Mouse (Mus musculus) monocyte, adult 2 months (primary cell): ENCODE measurements around the gene Angpt4.

Source experiments
- DNase-seq, 2 experiments: peaks; one replicate each; pipeline ENCODE4 v3.0.0; 2022; ENCODE audit warnings: low spot score in 2 of 2, low read depth in 1 of 2

The Angpt4 gene

DNA sequence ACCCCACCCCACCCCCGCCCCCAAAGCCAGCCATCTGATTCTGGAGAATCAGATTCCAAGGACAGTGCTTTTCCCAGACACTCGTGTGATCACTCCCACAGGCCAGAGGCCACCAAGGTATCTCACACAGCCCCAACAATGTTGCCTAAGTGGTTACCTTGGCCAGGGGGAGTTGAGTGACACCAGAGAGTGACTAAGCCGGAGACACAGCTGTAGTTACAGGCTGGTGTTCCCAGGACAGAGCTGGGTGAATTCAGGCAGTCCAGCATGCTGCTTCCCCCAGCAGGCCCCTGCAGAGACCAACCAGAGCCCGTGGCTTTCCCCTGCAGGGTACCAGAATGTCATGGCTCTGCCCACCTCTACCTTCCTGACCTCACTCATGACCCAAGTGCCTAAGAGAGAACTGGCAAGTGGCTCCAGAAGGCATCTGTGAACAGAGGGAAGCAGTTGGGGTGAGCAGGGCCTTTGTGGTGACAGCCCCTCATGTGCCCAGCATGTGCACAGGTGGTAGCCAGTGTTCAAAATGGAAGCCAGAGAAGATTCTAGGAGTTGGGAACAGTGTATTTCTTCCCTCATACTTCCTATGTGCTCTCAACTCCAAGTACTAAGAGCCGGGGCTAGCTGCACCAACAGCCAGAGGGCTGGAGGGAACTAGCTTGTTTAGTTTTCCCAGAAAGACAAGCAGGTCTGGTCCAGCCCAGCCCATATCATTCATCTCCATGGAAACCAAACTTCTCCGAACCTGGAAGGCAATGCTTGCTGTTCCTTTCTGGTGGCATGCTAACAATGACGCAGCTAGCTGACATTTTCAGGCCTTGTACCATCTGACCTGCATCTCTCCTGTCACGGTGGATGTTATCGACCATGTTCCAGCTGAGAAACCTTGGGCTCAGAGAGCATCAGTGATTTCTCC lies 50.5 kb downstream of the Angpt4 start:
- no peak for DNase-seq

DNA sequence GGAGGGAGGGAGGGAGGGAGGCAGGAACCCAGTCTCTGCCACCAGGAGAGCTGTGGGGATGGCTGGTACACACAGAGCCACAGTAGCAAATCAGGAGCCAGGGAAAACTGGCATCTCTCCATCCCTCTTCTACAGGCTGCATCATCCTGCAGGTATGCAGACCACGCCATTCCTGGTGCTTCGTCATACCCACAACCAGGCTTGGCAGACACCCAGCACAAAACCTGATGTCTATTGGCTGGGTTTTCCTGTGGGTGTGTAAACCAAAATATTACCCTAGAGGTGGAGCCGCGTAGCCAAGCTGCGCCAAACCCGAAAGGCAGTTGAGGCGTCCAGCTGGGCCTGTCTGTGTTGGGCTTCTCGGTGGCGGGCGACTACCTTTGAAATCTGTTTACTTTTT lies 51.5 kb downstream of the Angpt4 start:
- DNase-seq = no peak

DNA sequence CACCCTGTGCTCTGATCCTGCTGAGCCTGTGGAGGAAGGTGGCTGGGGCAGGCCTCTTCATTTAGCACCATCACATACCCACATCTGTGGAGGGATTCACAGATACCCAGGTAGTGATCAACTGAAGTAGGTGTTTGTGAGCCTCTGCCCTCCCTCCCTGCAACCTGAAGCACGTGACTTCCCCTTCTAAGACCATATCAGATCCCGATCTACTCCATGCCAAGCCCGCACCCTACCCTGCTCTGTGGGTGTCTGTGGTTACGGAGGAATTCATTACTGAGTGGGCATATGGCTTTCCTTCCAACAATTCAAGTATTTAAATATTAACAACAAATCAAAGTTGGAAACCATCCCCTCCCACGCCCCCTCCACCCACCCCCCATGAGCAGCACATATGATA lies 52.3 kb downstream of the Angpt4 start:
- no peak for DNase-seq

DNA sequence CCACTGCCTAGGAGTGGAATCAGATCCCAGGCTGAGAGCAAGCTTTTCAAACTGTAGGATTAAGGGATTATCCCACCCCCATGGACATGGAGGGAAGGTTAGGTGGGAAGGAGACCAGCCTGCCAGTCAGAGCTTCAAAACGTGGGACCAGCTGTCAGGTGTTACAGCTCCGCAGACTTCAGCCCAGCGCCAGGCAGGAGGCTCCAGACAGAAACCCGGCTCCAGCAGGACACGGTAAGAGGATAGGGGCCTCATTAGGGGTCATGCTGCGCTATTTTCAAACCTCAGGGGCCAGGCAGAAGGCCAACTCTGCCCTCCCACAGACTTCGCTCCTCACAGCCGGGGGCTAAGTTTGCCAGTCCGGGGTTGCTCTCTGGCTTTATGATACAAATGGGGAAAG lies 53.0 kb downstream of the Angpt4 start:
- no peak for DNase-seq

DNA sequence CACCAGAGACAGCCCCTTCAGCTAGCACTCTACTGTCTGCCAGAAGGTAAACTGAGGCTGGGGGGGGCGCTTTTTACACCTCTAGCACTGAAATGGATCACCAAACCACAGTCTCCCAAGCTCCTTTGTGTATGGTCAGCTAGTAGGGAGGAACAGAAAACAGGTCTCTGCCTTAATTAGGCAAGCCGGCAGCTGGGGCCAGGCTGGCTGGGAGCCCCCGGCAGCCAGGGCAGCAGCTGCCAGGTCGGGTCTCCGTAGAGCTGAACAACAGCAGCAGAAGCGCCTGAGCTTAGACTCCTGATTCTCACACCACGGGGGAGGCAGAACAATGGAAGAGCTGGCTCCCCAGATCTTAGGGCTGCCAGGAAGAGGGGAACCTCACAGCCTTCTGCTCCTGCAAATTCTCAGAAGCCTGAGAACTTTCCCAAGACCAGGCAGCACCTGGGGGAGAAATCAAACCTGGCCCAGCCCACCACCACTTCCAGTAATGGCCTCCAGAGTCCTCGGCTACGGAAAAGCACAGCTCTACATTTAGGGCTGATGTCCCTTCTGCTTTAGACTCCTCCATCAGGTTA lies 56.3 kb downstream of the Angpt4 start:
- no peak for DNase-seq

DNA sequence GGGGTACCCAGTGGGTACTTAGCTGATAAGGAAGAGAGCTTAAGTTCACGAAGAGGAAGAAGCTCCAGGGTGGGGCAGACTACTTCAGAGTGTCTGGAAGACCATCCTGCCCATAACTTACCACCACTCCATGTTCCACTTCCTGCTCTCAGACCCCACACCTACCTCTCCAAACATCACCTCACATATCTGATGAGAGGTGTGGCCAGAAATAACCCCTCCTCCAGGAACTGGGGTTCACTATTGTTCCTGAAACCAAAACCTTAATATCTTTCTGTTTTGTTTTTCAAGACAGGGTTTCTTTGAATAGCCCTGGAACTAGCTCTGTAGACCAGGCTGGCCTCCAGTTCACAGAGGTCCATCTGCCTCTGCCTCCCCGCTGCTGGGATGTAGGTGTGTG lies 56.8 kb downstream of the Angpt4 start:
- DNase-seq = no peak

DNA sequence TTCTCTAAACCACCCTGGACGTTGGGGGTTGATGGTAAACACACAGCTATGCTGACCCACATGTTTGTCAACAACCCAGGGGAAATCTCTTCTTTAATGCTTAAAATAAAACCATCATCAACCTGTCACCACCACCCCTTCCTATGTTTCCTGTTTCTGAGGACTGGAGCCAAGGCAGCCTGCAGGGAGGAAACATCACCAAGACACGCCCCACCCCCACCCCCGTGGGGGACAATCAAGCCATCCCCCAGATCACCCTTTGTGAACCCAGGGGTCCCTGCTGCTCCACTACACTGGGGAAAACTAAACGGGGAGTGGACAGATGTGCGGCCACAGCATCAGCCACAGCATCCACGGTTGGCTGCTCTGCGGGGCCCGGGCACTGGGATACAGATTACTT lies 57.4 kb downstream of the Angpt4 start:
- DNase-seq = no peak

DNA sequence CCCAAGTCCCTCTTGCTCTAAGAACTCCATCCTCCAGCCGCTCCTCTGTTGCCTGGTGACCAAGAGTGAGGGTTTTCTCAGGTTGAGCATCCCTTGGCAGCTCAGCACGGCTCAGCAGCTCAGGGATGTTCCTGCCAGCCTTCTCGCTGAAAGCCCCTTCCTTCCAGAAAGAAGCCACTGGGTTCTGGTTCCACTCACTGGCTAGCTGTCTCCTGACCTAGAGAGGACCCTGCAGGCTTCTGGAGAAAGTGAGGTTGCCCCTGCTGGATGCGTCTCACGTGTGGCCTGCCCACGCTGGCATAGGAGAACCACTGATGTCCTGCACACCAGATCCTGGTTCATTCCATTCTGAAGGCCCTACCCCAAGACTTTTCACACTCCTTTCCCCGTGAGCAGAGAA lies 58.0 kb downstream of the Angpt4 start:
- no peak for DNase-seq

DNA sequence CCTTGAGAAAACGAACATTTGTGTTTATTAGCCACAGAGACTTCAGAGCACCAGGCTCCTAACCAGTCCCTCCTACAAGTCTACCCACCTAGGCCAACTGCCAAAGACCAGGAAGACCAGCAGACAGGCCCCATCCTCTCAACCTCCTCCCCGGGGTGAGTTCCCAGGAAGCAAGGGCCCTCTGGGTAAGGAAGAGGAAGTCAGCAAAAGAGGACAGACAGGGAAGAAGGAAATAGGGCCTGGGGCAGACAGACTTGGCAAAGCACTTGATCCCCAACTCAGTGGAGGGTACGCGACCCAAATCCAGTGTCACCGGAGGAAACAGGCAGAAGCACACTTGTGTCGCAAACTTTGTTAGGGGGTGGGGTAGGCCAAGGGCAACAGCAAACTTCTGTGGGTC lies 58.4 kb downstream of the Angpt4 start:
- DNase-seq = no peak

DNA sequence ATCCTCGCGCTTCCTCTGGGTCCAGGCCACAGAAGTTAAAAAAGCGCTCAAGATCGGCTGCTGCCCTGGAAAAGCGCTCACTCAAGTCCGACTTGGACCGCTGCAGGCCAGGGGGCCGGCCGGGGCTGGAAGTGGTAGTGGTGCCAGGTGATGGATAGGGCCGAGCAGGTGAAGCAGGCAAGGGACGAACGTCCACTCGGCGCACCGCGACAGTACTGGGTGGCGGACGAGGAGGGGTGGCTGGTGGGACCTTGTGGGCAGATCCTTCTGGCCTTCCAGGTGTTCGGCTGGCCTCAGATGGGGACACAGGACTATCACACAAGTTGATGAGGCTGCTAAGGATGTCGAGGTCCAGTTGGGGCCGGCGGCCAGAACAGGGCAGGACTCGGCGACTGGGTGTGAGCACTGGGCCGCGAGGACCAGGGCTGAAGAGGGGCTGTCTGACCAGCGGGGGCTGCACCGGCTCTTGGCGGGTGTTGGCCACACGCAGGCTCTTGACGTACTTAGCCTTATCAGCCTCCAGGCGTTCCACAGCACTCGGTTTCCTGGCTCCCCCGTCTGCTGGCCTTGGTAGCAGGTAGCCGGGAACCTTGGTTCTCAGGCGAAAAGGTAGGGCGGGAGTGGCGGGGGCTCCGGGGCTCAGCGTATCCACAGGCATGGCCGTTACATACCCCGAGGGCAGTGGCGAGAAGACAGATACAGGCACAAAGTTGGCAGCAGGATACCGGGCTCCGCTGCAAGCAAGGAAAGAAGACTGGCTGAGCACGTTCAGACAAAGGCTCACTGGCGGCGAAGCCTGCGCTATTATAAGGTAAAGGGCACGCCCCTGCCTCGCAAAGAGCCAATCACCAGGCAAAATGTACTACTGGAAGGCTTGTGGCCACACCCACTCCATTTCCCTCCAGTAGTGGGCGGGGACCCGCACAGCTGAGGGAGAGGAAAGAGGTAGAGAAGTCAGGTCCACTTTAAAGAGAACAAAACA lies 59.5 kb downstream of the Angpt4 start:
- DNase-seq = peak in 1 of 2 experiments; percentile 52

DNA sequence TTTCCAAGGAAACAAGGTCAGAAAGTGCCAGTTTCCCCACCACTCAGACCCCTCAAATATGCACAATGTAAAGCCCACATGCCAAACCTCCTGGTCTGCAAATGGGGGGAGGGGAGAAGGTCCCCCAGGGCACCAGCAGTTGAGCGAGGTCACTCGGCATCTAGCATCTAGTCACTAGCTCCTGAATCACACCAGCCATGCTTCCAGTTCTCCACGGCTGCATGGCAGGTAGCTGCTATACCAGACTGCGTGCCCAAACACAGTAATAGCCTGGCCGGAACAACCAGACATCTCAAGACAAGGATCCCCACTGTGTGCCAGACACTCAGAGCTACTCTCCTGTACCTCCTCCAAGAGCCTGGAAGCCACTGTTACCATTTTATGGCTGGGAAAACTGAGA lies 60.7 kb downstream of the Angpt4 start:
- DNase-seq = no peak

DNA sequence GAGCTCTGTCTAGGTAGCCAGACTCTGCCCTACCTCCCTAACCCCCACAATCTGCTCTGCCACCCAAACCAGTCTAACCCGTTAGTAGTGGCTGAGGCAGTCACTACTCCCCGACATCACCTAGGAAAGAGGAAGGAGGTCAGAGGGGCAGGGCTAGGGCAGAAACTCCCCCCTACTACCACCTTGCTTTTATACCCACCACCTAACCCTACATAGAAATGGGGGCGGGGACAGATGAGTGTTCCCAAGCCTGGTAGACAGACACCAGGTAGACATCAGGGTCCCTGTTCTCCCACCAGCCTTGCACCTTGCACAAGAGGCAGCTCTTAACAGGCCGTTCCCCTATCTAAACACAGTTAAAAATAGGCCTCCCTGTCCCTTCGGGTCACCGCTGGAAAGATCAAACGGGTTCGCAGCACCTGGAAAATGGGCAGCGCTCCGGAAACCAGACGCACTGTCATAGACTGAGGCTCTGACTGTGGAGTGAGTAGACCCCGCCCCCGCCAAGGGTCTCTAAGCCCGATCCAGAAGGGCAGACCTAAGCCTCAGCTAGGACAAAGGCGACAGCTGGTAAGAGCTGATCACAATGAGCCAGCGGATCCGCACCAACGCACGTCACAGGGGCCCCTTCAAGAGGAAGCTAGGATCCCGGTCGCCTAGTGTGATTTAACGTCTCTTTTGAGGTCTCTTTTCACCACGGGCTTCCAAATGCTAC lies 62.0 kb downstream of the Angpt4 start:
- peak in 1 of 2 experiments; percentile 64 for DNase-seq

DNA sequence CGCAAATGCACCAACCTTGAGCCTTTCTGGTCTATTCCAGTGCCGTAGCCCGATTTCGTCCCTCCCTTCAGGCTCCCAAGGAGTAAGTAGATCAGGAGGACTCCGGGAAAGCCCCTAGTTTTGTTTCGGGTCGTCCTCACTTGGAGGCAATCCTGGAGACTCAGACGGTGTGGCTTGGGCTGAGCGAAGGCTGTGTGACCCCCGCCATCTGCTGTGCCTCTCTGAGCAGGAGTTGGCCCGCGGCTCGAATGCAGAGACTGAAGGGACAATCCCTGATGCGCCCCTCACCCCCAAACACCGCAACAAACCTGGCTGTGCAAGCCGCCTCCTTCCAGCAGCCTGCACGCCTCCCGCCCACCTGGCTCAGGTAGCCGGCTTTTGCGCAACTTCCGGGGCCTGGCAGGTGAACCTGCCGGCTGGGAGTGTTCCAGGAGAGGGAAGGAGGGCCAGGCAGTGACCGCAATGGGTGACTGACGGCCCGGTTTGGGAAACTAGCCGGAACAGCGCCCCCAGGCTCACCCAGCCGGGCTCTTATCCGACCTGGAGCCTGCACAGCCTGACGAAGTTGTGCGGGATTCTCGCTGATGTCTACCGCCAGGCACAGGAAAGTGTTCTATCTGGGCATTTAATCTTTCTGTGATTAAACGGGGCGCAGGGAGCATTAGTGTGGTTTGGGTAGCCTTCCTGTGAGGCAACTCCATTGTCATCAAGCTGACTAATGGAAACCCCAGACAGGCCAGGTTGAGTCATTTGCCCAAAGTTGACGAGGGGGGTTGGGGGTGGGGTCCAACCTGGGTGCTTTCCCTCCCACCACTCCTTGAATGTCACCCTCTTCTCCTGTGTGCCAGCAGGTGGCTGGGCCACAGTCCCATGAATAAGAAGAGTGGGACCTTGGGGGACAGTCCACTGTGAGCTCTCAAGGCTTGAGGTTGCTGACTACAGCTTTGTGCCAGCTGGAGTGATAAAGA lies 62.9 kb downstream of the Angpt4 start:
- DNase-seq = peak in 1 of 2 experiments; percentile 22

DNA sequence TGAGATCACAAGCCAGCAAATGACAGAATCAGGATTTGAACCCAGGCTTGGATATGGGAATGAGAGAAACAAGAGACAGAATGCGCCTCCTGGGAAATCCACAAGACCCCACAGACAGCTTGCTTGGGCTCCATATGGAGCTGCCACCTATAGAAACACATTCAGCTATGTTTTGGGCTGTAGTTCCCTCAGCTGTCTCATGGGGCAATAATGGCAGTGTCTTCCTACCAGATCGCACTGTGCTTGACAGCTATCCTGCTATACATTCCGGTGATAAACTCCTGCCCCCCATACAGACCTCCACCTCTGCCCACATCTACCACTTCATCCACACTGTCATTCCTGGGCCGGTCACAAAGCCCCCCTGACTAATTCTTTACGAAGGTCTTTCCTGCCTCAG lies 64.3 kb downstream of the Angpt4 start:
- DNase-seq = no peak

DNA sequence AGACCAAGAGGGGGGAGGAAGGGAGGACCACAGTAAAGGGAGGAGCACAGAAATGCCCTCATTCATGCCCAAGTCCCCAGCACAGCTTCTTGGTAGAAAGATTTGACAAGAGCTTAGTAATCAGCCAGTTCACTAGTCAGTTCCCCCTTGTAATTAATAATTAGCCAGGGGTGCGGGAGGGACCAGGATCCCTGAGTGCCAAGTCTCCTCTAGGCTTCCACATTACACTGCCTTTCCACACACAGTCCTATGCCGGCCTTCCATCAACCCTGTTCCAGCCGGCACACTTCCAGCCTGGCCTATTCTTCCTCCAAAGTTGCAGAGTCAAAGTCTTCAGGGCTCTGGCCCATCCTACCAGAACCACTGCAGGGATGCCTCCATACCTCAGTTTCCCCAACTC lies 65.1 kb downstream of the Angpt4 start:
- DNase-seq = no peak

DNA sequence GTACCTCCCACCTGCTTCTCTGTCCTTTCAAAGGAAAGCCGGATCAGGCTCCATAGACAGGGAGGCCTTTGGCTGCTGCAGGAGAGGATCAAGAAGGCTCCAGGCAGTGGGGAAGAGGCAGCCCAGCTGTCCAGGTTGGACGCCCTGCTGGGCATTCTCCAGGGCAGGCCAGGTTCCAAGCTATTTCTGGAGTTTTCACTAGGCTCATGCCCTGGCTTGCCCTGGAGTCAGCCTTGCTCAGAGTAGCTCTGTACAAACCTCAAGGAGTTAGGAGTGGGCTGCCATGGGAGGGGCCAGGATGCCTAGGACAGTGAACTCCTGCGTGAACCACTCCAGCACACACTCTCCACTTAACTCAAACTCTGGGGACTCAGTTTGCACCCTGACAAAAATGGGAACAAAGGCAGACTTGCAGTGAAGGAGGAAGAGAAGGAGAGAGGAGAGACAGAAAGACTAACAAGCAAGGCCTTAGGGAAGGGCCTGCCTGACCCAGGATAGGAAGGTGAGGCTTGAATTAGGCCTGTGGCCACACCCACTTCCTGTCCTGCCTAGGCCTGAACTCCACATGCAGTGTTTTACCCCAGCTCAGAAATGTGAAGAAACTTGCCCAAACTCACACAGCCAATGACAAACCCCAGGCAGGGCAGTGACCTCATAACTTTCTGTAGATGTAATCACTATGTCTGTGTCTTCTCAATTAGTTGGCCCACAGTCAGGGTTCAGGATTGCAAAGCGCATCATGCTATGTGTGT lies 66.9 kb downstream of the Angpt4 start:
- no peak for DNase-seq

DNA sequence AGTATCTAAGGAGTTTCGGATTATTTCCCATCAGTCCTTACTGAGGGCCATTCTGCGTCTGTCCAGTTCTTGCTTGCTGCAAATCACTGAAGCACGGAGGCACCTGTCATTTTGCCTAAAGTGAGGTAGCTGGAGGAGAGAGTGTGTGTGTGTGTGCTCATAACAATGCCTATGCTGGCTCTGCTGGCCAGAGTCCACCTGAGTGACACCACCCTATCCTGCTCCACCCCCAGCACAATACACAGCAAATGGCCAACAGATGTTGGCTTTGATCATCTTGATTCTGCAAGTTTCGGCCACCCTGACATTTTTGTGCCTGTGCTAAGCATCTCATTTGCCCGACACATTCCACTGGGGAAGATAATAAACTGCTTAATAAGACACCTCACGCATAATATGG lies 67.5 kb downstream of the Angpt4 start:
- DNase-seq = no peak

DNA sequence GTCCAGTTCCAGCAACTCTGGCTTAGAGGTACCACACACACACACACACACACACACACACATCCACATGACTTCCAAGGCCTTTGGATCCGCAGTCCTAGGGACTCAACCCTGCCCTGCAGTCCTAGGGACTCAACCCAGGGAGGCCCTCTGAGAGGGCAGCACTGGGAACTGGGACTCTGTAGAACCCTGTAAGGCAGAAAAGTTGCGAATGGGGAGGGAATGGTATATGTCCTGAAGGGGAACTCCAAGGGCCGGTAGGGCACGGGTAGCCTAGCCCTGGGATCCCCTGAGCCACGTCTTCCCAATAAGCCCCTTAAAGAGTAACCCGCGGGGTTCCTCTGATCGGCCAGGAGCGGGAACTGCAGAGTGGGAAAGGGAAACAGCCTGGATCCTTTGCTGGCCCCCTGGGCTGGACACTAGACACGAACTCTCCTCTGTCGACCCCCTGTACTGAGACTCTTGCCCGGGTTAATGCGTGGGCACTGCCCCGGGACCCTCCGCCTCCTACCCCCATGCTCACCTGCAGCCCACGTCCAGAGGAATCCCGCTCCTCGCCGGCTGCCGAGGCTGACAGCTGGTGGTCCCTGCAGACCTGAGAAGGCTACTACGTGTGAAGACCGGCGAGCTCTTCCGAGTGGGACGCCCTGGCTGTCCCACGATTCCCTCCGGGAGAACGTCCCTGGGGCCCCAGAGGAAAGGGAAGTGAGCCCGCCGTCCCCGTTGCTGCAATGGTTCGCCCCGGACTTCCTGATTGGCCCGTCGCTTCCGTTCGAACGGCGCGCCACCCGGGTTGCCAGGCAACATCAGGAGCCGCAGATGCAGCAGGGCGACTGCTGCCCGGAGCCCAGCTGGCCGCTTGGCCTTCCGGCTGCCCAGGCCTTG lies 68.7 kb downstream of the Angpt4 start, which contains the start of gene Fam110a:
Gene Fam110a, minus strand, starts transcription at position 750 of the 885 bp plus-strand sequence.
- DNase-seq = peak; percentile 69 to 79
